Mouse (Mus musculus): ENCODE data around the gene Adamts17.

DNA sequence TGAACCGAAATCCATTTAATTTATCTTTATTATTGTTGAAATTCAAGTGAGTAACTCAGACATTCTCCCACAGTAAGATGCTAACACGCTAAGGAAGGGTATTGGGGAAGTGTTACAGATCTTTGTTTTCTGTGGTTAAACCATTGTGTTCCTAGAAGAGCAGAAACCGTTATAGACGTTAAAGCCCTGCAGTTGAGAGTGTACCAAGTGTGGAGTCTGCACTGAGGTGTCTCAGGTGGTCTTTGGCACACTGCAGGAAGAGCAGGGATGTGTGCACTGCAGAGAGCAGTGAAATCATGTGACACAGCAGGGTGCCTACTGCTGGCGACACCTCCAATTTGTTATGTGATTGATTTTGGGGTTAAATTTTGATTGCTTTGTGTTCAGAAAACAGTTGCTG is 142.5 kb downstream of the Adamts17 start:
- TF ChIP-seq CTCF (IDR thresholded peaks at IDR 0.05; ENCODE audit: low read depth) (no peak), EP300 (IDR thresholded peaks at IDR 0.05; ENCODE audit: low read depth) (no peak)
